Mouse (Mus musculus) C2C12 (cell line): Measurements from ENCODE around the gene Tmc5.

Source experiments
- CTCF ChIP-seq: IDR thresholded peaks from one replicate; pipeline ENCODE4 v1.5.1; 2011; ENCODE audit not compliant: control insufficient read depth, insufficient read depth, insufficient read length
- FOSL1 ChIP-seq: IDR thresholded peaks from one replicate; pipeline ENCODE4 v1.8.0; 2011; ENCODE audit warnings: mild to moderate bottlenecking, low read length; ENCODE audit not compliant: poor library complexity, insufficient read depth, severe bottlenecking
- MAX ChIP-seq: IDR thresholded peaks from one replicate; pipeline ENCODE4 v1.6.1; 2011; ENCODE audit warnings: mild to moderate bottlenecking, control low read depth
- USF1 ChIP-seq: IDR thresholded peaks from one replicate; pipeline ENCODE4 v1.6.1; 2011; ENCODE audit warnings: low read depth, mild to moderate bottlenecking, control low read depth, moderate library complexity

- TF ChIP-seq CTCF (no peak), MAX (no peak), FOSL1 (no peak), USF1 (no peak)
These were observed 43.2 kb upstream of the Tmc5 start for GRCm38 (mm10) chr7:118553881-118554280.
